Mouse (Mus musculus) kidney, embryonic 15.5 days (tissue): ENCODE measurements at regions not wholly inside any gene's neighbourhood (a gene's known extent, or its start where the extent isn't known, plus 50 kb on each side); places are given as distances from the start of the nearest gene placed in this dataset.

Source experiments
- ATAC-seq: fragments of 200-750 bp; cut with Nextera tagmentation; replicated peaks from 2 replicates; pipeline ENCODE4 v1.8.0; 2017; ENCODE audit warnings: moderate TSS enrichment; ENCODE audit not compliant: low FRiP score
- H3K27ac ChIP-seq: fragments of 300-500 bp; sonication (generic); 2 replicates; pipeline ENCODE4 v1.5.1; 2015; ENCODE audit warnings: mild to moderate bottlenecking, inconsistent platforms
- H3K27me3 ChIP-seq: fragments of 300-500 bp; sonication (generic); 2 replicates; pipeline ENCODE4 v1.6.1; 2015; ENCODE audit warnings: inconsistent platforms
- H3K36me3 ChIP-seq: fragments of 300-500 bp; sonication (generic); 2 replicates; pipeline ENCODE4 v1.6.1; 2015; ENCODE audit warnings: inconsistent platforms
- H3K4me1 ChIP-seq: fragments of 300-500 bp; sonication (generic); 2 replicates; pipeline ENCODE4 v1.6.1; 2015; ENCODE audit warnings: inconsistent platforms
- H3K4me2 ChIP-seq: fragments of 300-500 bp; sonication (generic); 2 replicates; pipeline ENCODE4 v1.6.1; 2015; ENCODE audit warnings: moderate library complexity, mild to moderate bottlenecking, inconsistent platforms
- H3K4me3 ChIP-seq: fragments of 300-500 bp; sonication (generic); replicated peaks from 2 replicates; pipeline ENCODE4 v1.5.1; 2015; ENCODE audit warnings: mild to moderate bottlenecking, inconsistent platforms
- H3K9ac ChIP-seq: fragments of 300-500 bp; sonication (generic); 2 replicates; pipeline ENCODE4 v1.6.1; 2015; ENCODE audit warnings: mild to moderate bottlenecking, inconsistent platforms
- H3K9me3 ChIP-seq: fragments of 300-500 bp; sonication (generic); replicated peaks from 2 replicates; pipeline ENCODE4 v1.6.1; 2016; ENCODE audit warnings: inconsistent platforms
- WGBS: fragments of 180-500 bp; shearing (Covaris S2); methylation state at CpG from one replicate; pipeline ENCODE4 v1.1.7; 2015; ENCODE audit warnings: mixed read lengths; 5-methylcytosine and 5-hydroxymethylcytosine counted together

DNA sequence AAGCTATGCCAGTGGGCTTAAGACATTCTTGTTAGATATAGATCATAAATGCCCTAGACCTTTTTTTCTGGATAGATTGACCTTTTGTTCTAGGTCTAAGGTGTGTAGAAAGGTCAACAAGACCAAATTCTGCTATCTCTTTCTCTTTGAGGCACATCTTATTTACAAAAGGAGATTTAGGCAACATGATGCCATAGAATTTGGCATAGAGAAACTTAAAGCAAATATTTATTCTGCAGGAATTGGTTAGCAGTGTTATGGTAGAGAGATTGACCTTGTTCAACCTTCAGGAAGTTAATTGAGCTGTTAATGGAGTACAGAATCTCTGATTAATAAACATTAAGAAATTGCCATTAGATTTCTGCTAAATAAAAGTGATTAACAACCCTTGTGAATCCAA lies 236.4 kb downstream of the Snx13 start:
- Histone ChIP-seq H3K36me3 (no peaks in the 10 kb centered on the region), H3K4me2 (no peak overlapping the region)
- ATAC-seq, result no peak

DNA sequence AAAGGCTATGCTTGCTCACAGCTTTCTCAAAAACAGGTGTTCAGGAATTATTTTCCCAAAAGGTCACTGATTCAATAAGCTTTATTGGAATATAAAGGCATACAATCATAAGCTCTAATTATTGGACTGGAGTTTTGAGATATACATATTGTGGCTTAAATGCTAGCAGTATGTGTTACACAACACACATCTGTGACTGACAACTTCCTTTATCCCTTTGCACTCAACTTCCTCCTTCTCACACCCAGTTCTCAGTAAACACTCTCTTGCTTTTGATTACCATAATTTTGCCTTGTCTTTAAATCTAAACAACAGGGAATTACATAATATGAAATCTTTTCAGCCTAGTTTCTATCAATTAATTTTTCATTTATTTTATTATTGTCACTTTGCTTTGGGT lies 222.5 kb downstream of the Snx13 start:
- Histone ChIP-seq H3K27me3 (no peaks in the 10 kb centered on the region), H3K9ac (no peak overlapping the region), H3K9me3 (no peaks in the 10 kb centered on the region), H3K4me2 (no peak overlapping the region), H3K4me3 (no peak overlapping the region), H3K27ac (no peak overlapping the region), H3K36me3 (no peaks in the 10 kb centered on the region), H3K4me1 (no peaks in the 10 kb centered on the region)
- ATAC-seq, result no peak

More for the DNA sequence above, 236.4 kb downstream of the Snx13 start:
- Histone ChIP-seq H3K27ac (no peak overlapping the region), H3K4me3 (no peak overlapping the region), H3K27me3 (no peaks in the 10 kb centered on the region), H3K9ac (no peak overlapping the region), H3K9me3 (no peaks in the 10 kb centered on the region), H3K4me1 (no peaks in the 10 kb centered on the region)

DNA sequence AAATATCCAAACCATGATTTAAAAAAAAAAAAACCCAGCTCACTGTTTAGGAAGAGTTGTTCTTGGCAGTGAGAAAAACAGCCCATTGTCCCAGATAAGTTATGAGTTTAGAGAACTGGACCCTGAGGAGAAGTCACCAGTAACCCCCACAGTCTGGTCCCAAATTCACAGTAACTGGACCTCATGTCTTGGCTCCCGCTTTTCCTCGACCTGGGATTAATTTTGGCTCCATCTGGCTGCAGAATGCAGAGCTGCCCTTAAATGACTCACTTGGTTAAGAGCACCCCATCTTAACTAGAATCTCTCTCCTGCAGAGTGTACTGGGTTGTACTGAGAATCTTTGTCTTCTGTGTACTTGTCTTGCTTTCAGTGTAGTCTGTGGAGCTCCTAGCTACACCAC lies 221.0 kb downstream of the Snx13 start:
- Histone ChIP-seq H3K9me3 (no peaks in the 10 kb centered on the region), H3K4me2 (no peak overlapping the region), H3K27ac (no peak overlapping the region), H3K36me3 (no peaks in the 10 kb centered on the region), H3K4me3 (no peak overlapping the region), H3K27me3 (no peaks in the 10 kb centered on the region), H3K4me1 (no peaks in the 10 kb centered on the region), H3K9ac (no peak overlapping the region)
- 80% methylated on average over 2 of the region's 2 CpGs for WGBS
- no peak for ATAC-seq

DNA sequence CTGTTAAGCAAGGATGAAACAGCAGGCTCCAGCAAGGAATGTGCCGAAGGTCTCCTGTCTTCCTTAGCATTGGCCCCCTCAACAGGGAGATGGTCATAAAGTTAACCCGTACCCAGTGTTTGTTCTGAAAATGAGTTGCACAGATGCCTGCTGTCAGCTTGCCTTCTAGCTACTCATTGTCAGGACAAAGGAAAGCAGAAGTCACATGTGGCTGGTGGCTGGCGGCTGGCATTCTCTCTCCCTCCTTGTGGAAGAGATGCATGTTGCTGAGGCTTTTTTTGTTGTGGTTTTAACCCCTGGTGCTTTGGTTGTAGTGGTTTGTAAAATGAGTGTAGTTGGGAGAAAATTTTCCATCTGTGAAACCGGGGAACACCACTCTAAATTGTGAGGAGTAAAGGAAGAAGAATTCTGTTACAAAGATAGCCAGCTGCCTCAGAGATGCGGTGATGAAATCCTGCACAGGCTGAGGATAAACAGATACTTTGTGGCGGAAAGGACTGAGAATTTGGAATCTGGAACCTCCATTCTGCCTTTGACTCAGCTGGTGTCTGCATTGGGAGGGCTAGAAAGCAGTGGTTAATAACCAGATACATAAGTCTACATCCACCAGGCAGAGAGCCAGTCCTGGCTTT lies 220.2 kb downstream of the Snx13 start:
- Histone ChIP-seq H3K4me3 (no peak overlapping the region), H3K27me3 (no peaks in the 10 kb centered on the region), H3K4me2 (no peak overlapping the region), H3K36me3 (no peaks in the 10 kb centered on the region), H3K9ac (no peak overlapping the region), H3K4me1 (no peaks in the 10 kb centered on the region), H3K9me3 (no peaks in the 10 kb centered on the region), H3K27ac (no peak overlapping the region)
- 74% methylated on average over 6 of the region's 6 CpGs for WGBS
- no peak for ATAC-seq

DNA sequence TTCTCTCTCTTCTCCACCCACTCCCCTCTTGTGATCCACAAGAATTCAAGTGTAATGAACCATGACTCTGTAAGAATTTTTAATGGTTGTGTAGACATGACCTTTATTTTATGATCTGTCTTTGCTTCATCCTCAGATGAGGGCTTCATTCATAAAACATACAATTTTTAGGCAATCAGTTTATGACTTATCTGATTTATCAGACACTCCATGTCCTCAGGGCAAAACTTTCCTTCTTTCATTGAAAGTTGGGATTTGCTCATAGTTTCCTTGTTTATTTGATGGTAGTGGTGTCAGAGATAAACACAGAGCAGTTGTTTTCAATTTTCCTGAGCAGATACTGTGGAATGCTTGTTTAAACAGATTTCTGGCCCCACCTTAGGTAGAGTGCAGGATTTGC lies 212.8 kb downstream of the Snx13 start:
- Histone ChIP-seq H3K9me3 (no peaks in the 10 kb centered on the region), H3K36me3 (no peaks in the 10 kb centered on the region), H3K9ac (no peak overlapping the region), H3K27ac (no peak overlapping the region), H3K4me1 (no peaks in the 10 kb centered on the region), H3K4me2 (no peak overlapping the region), H3K4me3 (no peak overlapping the region), H3K27me3 (no peaks in the 10 kb centered on the region)
- ATAC-seq, result no peak

DNA sequence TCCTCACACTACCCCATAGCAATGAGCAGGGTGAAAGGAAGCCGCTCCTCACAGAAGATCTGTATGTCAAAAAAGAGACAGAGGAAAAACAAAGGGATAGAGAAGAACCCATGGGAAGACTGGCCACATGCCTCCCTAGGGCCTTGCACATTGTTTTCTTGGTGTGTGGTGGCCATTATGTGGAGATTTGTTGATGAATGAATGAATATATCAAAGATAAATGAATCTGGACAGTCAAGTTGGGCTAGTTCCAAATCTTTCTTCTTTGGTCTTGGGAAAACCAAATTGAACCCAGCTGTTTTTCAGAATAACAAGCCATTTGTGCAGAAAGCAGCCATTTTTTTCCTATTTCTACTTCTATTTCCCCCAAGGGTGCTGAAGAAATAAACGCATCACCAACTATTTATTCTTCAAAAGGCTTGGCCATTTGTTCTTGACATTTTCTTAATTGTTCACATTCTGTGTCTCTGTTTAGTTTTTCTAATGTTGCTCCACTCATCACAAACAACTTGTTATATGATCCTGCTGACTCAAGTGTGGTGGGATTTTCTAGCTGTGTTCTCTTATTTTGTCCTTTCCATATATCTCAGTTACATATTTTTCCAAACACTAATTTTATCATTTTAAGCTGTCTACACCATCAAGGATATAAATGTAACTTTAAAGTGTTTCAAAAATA lies 208.9 kb downstream of the Snx13 start:
- WGBS, result 64% methylated on average over 2 of the region's 2 CpGs
- Histone ChIP-seq H3K4me1 (no peaks in the 10 kb centered on the region), H3K36me3 (no peaks in the 10 kb centered on the region), H3K4me3 (no peak overlapping the region), H3K9me3 (0 out of 2 replicates have a peak, but pooled peaks cover 3% of the 10 kb centered on the region), H3K27ac (peak overlapping the region; percentile 48; the same call in 1 of the 2 replicates), H3K4me2 (no peak overlapping the region), H3K9ac (no peak overlapping the region), H3K27me3 (no peaks in the 10 kb centered on the region)
- ATAC-seq, result no peak

DNA sequence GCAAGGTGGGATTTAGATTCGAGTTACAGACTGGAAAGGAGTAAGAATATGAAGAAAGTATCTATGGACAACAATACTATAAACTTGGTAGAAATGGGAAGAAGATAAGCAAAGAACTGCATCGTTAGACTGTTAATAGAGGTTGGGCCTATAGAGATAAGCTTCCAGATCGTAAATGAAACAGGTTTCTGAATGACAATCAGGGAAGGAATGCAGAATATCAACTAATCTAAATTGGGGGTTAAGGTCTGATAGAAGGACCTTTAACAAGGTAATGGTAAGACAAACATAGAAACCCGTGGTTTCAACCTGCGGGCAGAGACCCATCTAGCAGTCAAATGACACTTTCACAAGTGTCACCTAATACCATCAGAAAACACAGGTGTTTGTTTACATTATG lies 201.5 kb downstream of the Snx13 start:
- Histone ChIP-seq H3K9ac (no peak overlapping the region), H3K4me2 (no peak overlapping the region), H3K4me3 (no peak overlapping the region), H3K9me3 (0 out of 2 replicates have a peak, but pooled peaks cover 3% of the 10 kb centered on the region), H3K27ac (no peak overlapping the region), H3K36me3 (no peaks in the 10 kb centered on the region), H3K4me1 (0 out of 2 replicates have a peak, but pooled peaks cover 4% of the 10 kb centered on the region), H3K27me3 (no peaks in the 10 kb centered on the region)
- 83% methylated on average over 5 of the region's 5 CpGs for WGBS
- no peak for ATAC-seq

DNA sequence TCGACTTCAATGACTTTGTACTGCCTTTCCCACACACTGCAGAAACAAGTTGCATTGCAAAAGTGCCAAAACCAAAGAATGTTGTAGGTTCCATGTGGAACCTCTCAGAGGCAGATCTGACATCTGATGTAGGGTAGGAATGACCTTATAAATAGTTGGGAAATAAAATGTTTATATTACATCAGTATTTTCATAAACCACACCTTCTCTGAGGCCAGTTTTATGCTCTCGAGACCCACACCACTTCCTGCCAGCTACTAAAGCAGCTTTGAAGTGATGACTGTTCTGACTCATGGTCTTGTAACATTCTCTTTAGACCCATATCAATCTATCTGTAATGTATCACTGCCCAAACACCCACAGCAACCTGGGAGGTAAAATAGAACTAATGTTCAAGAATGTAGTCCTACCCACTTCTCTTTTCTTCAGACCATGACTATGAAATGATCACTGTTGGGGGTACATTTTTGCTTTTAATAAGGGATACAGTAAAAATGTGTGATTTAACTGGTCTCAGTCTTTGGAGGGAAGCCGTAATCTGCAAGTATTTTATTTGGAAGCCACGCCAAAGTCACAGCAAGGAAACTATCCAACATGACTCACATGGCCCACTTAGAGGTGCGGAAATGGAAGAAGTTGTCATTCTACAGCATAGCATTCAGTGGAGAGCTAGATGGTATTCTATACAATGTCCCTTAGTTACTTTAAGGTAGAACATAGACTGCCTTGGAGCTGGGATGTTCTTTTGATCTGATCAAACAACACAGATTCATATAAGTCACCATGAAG lies 199.4 kb downstream of the Snx13 start:
- 69% methylated on average over 5 of the region's 5 CpGs for WGBS
- ATAC-seq, result 0 out of 2 replicates have a peak, but pooled peaks have one; percentile 22
- Histone ChIP-seq H3K9ac (no peak overlapping the region), H3K27me3 (no peaks in the 10 kb centered on the region), H3K9me3 (no peaks in the 10 kb centered on the region), H3K4me3 (no peak overlapping the region), H3K4me1 (0 out of 2 replicates have a peak, but pooled peaks cover 4% of the 10 kb centered on the region), H3K27ac (0 out of 2 replicates have a peak overlapping the region, but pooled peaks have one; percentile 45), H3K36me3 (no peaks in the 10 kb centered on the region), H3K4me2 (no peak overlapping the region)

DNA sequence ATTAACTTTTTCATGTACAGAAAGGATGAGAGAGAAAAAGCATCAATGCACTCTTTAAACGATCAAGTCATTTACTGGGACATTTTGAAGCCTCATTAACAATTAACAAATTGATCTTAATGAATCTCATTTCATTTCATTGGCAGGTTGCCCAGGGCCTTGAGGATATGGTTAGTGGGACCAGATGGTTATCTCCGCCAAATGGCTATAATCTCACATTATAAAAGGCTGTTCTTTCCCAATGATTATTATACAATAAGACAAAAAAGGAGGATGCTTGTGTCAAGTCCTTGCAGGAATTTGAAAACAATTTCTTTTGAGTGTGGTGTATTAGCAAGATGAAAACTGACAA lies 185.3 kb downstream of the Snx13 start:
- 72% methylated on average over 2 of the region's 2 CpGs for WGBS

DNA sequence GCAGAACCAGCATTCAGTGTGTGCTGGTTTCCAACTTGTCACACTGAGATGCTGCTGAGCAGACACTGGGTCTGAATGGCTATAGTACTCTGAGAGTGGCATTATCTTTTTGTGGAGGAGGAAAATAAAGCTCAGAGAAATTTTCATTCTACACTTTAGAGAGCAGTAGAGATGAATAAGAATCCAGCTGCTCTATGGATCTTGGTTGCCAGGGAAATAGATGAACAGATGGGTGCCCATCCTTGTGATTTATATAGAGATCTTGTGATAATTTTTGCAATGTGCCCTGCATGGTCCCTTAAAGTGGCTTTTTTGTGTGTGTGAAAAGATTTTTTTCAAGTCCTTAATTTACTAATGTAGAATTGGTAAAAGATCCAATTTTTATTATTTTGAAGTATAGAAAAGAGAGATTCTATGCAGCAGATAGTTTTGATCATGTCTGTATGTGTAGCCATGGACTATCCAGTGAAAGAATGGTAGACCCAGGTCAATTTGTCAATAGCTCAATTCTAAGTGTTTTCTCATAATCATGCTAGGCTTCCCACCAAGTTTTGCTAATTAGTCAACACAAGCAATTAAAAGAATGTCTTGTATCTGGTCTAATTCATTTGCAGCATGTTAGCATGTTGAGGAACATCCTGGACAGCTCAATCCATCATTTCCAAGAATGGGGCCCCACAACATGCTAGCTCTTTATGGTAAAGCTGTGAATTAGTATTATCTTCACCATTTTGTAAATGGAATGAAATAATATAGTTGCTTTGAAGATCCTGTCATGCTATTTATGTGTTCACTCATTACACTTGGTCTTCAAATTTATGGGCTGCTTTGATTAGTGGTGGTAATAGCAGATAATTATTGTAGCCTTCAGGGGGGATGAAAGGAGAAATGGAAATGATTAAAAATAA lies 184.7 kb downstream of the Snx13 start:
- no peaks in the 10 kb centered on the region for H3K4me1 ChIP-seq
- H3K27ac ChIP-seq, result no peak overlapping the region
- no peak for ATAC-seq
- H3K4me3 ChIP-seq, result no peak overlapping the region
- no peak overlapping the region for H3K4me2 ChIP-seq
- H3K36me3 ChIP-seq, result no peaks in the 10 kb centered on the region
- no peak overlapping the region for H3K9ac ChIP-seq
- H3K9me3 ChIP-seq, result no peaks in the 10 kb centered on the region
- H3K27me3 ChIP-seq, result no peaks in the 10 kb centered on the region

More for the DNA sequence above, 185.3 kb downstream of the Snx13 start:
- no peaks in the 10 kb centered on the region for H3K36me3 ChIP-seq
- H3K4me3 ChIP-seq, result no peak overlapping the region
- H3K9ac ChIP-seq, result no peak overlapping the region
- no peak for ATAC-seq
- no peaks in the 10 kb centered on the region for H3K4me1 ChIP-seq
- H3K27ac ChIP-seq, result no peak overlapping the region
- H3K27me3 ChIP-seq, result no peaks in the 10 kb centered on the region
- H3K9me3 ChIP-seq, result no peaks in the 10 kb centered on the region
- no peak overlapping the region for H3K4me2 ChIP-seq

DNA sequence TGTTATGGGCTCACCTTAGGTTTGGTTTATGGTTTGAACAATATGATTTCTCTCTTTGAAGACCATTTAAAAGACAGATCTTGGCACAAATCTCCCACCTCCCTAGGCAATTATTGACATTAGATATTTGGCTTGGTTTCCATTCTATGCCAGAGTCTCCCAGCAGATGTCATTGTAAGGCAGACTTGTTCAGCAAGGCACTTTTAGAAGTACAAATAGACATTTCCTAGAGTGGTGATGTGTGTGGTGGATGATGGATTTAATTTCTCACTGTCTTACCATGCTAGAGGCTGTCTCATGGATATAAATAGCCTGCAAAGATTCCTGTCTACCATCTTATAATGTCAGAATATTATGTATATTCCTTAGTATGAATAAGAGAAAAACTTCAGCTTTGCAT lies 173.4 kb downstream of the Snx13 start:
- Histone ChIP-seq H3K4me3 (no peak overlapping the region), H3K36me3 (no peaks in the 10 kb centered on the region)
- no peak for ATAC-seq

DNA sequence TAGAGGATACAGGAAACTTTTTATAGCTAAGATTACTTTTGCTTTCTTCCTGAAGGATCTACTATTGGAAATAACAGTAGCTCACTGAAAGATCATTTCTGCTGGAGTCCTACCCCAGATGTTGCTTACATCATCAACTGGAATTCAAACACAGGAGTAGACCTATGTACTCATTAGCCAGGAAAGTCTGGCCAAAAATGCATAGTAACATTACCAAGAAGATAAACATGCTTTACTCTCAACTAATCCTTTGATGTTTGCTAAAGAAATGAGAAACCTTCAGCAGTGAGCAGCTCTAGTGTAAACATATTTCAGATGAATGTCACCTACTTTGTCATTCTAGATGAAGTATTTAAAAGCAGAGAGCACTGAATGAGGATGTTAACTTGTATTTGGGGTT lies 173.0 kb downstream of the Snx13 start:
- H3K27ac ChIP-seq, result no peak overlapping the region
- no peak overlapping the region for H3K9ac ChIP-seq
- H3K4me3 ChIP-seq, result no peak overlapping the region
- H3K27me3 ChIP-seq, result no peaks in the 10 kb centered on the region
- no peaks in the 10 kb centered on the region for H3K4me1 ChIP-seq
- ATAC-seq, result no peak
- H3K9me3 ChIP-seq, result no peaks in the 10 kb centered on the region
- no peak overlapping the region for H3K4me2 ChIP-seq
- H3K36me3 ChIP-seq, result no peaks in the 10 kb centered on the region

More for the DNA sequence above, 173.4 kb downstream of the Snx13 start:
- Histone ChIP-seq H3K9ac (no peak overlapping the region), H3K27me3 (no peaks in the 10 kb centered on the region), H3K27ac (no peak overlapping the region), H3K9me3 (no peaks in the 10 kb centered on the region), H3K4me2 (no peak overlapping the region), H3K4me1 (no peaks in the 10 kb centered on the region)
